Mouse (Mus musculus) layer of hippocampus, adult 9-11 months (tissue): Measurements from ENCODE around the gene Enpp1.
"Not testable (repeated sequence)": the region's sequence is repeated elsewhere in the genome, so short reads cannot be mapped to it uniquely, and the experiment has no call there.

Source experiments
- DNase-seq: peaks from one replicate; pipeline ENCODE4 v3.0.0; 2022

Enpp1 gene

DNA sequence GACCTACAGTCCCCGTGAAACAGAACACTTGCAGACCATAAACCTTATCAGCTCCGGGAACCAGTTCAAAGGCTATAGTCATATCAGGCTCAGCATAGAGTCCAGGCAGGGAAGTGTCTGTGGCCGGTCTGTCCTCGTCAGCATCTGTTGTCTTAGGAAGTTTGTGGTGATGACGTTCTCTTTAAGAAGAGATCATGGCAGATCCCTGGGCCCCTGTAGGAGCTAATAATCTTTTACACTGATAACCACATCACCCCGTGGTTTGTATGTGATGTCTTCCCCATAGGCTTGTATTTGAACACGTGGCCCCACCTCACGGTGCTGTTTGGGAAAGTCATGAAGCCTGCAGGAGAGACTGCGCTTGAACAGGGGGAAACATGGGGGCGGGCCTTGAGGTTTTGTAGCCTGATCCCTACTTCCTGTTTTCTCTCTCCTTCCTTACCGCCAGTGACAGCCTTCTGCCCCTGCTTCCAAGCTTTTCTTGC, 76.6 kb downstream of the Enpp1 start:
- peak; percentile 18 for DNase-seq

DNA sequence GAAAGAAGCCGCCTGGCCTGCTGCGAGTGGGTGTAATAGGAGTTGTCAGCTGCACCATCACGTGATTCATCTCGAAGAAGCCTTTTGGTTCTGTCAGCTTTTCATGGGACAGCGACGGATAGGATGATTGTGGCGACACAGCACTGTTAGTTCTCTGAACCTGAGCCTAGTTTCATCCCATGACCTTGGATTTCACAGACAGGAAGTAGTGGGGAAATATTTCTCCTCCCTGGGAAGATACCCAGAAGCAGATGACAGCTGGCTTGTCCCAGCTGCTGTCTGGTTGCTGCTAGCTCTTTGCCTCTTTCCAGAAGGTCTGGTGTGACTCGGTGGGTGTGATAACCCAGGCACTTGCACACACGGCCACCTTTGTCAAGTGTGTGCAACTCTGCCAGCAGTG, 77.7 kb downstream of the Enpp1 start:
- peak; percentile 53 for DNase-seq

DNA sequence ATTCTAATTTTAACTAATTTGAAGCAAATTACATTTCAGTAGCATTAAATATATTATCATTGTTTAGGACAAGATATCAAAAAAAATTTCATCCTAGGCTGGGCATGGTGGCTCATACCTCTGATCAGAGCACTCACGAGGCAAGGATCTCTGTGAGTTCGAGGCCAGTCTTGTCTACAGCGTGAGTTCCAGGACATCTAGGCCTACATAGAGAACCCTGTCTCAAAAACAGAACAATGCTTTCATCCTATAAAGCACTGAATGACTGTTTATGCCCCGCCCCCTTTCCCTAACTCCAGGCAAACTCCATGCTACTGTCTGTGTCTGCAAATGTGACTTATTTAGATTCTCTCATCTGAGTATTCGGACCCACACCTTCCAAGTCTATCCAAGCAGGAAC, 80.8 kb downstream of the Enpp1 start:
- DNase-seq, result no peak

DNA sequence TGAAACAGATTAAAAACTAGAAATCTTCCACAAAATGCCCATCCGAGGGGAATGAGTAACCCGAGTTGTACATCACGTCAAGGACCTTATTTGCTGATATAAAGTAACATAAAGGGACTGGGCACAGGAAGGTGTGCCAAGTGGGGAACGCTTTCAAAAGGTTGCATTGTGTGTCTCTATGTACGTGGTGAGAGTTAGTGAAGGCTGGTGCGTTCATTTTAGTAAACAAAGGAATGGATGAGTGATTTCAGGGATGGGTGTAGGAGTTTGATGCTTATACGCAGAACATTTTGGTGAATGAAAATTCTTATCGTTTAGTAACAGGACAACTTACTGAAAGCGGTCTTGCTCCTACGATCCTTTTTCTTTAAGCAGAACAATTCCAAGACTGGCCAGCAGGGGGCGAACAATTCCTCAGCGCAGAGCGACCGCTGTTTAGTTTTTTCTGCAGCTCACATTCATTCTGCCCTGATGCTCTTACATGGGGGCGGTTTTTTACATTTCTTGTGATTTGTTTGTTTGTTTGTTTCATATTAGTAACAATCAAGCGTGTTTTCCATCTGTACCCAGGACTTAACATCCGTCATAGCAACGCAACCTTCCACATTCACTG, 81.4 kb downstream of the Enpp1 start:
- DNase-seq, result peak; percentile 17

DNA sequence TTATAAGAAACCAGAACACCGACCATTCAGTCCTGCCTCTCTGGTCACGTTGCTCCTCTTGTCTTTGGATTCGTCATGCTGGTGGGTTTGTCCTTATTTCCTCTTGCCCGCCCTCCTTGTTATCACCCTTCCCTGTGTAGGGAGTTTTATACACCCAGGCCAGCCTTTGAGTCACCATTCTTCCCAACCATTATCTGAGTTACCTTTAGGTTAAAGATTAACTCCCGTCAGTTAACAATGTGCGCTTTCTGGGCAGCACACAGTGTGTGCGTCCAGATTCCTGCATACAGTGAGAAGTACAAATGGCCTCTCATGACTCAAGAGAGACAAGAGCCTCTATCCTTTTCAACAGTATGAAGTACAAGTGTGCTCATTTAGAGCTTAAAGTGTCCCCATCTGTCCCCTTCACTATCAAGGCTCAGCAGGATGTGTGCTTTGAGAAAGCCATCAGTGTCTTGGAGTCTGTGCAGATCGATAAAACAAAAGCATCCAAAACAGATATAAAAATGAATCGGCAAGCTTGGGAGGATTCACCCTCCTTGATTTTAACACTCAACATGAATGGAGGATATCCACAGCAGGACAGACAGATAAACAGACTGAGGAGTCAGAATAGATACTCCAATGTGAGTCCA, 82.8 kb downstream of the Enpp1 start:
- no peak for DNase-seq

DNA sequence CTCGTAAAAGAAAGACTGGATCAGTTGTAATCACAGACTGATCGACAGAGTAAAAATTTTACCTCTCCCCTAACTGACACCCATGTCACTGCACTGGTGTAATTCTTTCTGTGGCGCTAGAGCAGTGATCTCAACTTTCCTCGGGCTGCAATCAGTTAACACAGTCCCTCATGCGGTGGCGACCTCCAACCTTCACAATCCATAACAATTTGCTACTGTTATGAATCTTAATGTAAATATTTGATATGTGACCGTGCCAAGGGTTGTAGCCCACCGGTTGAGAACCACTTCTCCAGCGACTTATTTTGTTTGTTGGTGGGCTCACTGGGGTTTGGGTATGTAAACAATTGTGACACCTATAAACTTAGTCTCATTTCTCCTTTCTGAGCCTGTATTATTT, 83.5 kb downstream of the Enpp1 start:
- no peak for DNase-seq

DNA sequence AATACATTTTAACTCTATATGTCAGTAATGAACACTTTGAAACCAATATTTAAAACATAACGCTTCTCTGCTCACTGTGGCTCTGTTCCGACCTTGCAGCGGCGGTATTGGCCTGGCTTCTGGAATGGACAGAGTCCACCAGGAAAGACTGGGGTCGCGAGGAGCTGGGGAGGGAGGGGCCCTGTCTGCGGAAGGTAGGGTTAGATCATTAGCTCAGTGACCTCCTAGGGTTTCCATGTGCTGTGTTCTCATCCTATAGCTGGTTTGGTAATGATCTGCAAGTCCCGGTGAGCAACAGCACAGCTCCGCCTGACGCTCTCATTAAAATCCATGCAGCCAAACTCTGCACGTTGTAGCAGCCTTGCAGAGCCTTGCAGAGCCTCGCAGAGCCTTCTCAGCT, 84.7 kb downstream of the Enpp1 start:
- no peak for DNase-seq

DNA sequence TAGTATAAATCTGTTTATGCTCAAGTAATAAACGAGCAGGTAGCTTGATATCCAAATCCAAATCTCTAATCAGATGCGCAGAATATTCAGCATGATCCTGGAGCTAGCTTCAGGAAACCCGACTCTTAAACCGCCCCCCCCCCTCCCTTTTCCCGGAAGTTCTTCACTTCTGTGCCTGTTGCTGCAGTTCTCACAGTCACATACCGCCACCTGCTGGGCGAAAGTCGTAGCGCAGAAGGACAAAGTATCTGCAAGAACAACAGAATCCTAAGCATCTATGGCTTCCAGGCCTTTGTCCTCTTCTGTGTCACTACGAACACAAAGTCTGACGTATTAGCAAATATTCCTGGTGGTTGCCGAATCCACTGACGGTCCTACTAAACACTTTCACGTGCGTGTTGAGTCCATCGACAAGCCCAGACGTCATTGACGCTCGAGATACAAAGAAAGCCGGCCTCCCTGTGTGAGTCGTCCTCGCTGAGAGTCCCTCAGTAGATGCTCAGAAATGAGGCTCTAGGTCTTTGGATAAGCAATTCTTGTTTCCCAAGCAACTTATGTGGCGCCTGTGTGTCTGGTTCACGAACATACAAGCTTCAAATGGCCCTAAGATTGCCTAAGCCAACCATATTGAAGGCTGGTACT, 86.8 kb downstream of the Enpp1 start:
- peak; percentile 77 for DNase-seq

DNA sequence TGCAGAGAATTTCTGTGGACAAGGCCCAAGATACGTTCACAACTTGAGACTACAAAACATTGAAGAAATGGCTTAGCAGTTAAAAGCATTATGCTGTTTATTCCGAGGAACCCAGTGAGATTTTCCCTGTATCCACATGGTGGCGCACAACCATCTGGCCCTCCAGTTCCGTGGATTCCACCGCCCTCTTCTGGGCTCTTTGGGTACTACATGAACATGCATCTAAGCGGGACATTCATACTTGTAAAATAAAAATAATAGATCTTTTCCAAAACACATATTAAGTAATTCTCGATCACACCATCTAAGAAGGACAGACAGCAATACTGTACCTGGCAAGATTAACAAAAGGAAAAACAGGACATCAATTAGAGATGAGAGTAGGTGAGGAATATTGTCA, 89.4 kb downstream of the Enpp1 start:
- no peak for DNase-seq

DNA sequence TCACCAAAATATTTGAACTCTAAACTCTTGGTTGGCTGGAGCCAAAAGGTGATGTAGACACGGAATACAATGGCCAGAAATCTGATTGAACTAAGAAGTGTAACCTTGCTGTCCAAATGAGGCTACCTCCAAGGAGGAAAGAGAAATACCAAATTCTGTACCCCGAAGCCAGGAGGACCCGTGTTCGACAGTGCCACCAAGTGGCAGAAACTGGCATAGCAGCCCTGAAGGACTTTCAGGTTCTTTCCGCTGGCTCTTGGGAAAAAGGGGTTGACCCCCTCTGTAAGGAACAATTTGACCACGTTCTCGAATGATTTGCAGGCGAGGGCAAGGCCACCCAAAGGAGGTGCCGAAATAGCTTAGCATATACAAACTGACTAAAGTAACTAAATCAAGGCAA, 90.4 kb downstream of the Enpp1 start:
- no peak for DNase-seq

DNA sequence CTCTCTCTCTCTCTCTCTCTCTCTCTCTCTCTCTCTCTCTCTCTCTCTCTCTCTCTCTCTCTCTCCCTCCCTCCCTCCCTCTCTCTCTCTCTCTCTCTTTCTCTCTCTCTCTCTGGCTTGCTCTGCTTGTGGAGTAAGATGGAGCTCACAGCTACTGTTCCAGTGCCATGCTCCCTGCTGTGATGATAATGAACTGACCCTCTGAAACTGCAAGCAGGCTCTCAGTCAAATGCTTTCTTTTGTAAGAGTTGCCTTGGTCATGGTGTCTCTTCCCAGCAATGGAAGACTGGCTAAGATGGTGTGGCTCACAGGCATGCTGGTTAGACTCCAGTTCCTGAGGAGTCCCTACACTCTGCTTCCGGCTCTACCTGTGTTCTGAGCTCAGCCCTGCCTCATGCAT, 95.4 kb downstream of the Enpp1 start:
- DNase-seq, result not testable (repeated sequence)

DNA sequence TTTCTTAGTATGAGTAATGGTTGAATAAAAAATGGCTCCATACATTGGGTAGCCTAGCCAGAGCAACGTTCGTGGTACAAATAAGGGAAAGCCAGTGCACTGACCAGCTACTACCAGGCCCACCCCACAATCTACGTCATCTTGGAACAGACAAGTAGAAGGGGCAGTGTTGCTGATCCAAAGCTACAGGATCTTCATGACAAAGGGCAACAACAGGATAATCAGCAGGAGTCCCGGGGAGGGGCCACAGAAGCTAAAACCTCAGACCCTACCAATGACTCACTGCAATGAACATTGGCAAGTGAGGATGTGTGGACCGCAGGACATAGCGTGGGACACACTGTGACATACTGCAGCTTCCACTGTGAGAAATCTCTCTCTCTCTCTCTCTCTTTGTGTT, 96.2 kb downstream of the Enpp1 start:
- DNase-seq, result no peak

DNA sequence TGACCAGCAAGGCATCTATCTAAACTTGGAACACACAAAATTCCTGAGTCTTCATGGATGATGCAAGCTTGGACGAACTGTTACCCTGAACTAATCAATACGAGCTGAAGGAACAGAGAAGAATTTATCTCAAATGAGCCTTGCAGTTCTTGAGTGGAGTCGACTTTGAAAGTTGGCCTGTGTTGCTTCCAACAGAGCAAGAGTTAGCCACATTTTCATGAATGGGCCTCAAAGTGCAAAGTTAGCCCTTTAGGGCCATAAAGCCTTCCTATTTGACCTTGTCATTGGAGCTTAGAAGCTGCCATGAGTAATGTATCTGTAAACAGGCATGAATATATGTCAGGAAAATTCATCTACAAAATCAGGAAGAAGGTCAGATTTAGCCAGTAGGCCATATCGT, 97.2 kb downstream of the Enpp1 start:
- no peak for DNase-seq

DNA sequence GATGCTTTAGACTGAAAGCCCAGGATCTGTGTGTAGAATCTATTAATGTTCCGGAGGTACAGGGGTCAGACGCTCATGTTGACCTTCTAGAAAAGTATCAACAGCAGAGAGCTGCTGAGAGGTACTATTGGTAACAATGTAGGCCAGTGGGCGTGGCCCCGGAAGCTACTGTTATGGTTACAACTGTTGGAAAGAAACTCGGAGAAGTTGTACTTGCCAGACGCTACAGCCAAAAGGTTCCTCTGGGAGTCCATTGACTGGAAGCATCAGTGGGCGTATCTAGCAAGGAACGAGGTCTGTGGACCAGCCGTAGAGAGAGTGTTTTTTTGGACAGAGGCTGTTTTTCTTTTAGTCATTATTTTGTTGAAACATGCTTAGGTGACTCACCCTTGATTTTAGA, 102.2 kb downstream of the Enpp1 start:
- no peak for DNase-seq

DNA sequence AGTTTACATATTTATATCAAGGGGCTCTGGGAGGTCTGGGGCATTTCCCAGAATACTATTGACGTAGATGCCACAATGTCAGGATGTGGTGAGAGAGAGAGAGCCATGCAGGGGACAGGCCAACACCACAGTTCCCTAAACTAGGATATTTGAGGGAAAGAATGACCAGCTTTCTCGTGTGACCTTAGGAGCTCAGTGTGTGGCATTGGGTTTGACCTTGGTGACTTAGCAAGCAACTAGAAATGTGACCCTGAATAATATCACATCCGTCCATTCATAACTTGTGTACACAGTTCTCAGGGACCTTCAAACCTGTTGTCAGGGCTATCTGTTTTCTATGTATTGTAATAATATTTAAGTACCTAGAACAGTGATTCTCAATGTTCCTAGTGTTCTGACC, 102.8 kb downstream of the Enpp1 start:
- DNase-seq, result no peak

DNA sequence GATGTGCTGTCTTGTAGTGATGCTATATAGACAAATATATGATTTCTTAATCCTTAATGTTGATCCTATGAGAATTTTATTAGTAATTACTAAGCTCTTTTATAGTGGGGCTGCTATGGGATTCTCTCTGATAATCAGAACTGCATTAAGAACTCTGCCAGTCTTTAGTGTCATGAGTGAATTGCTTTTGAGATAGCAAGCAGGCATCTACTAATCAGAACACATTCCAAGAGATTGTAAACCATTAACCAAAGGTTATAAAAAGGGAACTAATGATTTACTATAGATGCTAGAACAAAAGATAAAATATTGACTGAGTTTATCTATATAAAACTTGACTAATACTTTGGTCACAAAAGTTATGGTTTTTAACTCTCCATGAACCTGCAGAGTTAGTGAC, 108.2 kb downstream of the Enpp1 start:
- DNase-seq, result no peak

DNA sequence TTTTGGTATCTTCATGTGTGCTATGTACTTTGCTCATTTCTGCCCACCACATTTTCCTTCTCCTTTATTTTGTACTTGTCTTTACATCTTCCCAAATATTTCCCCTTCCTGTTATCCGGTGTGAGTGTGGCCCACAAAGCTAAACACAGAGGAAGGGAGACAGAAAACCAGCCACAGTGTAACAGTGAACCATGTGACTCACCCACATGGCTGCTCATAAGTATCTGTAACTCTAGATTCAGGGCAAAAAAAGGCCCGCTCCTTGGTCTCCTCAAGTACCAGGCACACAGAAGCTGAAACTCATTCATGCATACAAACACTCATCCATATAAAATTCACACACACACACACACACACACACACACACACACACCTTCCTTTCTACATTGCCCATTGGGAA, 108.9 kb downstream of the Enpp1 start:
- DNase-seq, result no peak

DNA sequence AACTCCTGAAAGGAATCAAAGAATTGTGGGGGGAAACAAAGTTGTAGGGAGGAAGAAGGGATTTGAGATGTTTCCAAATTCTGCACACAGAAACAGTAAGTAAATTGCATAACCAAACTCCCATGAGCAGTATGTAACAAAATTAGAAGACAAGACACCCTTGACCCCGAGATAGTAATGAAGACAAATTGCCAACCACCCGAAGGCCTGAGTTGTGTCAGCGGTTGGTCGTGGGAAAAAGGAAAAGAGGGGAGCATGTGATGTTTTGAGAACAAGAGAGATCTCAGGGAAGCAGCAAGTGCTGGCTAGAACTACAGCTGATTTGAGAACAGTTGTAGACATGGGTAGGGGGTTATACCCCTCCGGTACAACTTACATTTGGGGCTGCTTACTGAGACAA, 112.2 kb downstream of the Enpp1 start:
- DNase-seq, result no peak

DNA sequence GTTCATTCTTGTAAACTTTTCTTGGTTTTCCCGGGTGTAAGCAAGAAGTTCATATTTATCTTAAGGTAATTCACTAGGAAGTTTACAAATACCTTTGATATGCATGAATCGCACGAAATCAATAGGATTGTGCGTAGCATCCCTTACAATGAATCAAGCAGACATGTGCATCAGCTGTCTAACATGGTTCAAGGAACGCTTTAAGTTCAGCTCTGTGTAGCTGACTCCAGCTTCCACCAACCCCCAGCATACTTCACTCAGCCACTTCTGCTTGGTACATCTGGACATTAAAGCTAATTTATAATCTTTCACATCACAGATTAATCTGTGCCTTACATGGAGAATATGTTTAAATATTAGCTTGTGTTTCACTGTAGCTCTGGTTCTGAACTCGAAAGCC, 113.3 kb downstream of the Enpp1 start:
- no peak for DNase-seq

DNA sequence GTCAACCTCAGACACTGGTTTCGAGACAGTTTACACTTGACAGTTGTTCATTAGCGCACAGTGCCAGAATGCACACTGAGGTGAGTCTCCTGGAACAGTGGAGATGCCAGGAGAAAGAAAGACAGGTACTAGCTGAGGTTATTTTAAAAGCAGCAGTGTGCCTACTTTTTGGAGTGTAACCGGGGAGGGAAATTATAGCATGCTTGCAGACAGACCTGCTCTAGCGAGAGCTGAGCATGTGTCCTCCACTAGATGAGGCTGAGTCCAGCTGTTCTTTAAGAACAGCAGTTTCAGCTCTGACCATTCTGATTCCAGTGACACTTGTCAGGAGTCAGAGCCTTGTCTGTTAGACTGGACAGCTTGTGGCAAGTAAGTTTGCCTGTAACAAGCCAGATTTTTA, 114.2 kb downstream of the Enpp1 start:
- no peak for DNase-seq

DNA sequence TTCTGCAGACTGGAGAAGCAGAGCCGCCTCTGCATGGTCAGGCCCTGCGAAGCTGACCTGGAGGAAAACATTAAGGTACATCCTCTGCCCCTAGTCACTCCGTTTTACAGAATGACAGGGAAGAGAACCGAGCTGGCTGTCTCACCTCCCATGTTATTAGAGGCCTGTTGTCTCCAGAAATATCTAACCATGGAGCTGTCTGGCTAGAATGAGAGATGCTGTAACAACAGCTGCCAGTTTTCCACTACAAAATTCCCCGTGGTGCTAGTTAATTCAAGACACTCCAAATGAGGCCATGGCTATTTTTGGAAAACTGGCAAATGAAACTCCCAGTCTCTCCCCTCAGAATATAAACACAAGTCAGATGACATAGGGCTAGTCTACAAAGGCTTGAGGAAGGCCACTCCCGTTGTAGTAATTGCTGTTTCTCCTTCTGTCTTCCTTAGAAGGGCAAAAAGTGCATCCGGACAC, 115.1 kb downstream of the Enpp1 start:
- no peak for DNase-seq

DNA sequence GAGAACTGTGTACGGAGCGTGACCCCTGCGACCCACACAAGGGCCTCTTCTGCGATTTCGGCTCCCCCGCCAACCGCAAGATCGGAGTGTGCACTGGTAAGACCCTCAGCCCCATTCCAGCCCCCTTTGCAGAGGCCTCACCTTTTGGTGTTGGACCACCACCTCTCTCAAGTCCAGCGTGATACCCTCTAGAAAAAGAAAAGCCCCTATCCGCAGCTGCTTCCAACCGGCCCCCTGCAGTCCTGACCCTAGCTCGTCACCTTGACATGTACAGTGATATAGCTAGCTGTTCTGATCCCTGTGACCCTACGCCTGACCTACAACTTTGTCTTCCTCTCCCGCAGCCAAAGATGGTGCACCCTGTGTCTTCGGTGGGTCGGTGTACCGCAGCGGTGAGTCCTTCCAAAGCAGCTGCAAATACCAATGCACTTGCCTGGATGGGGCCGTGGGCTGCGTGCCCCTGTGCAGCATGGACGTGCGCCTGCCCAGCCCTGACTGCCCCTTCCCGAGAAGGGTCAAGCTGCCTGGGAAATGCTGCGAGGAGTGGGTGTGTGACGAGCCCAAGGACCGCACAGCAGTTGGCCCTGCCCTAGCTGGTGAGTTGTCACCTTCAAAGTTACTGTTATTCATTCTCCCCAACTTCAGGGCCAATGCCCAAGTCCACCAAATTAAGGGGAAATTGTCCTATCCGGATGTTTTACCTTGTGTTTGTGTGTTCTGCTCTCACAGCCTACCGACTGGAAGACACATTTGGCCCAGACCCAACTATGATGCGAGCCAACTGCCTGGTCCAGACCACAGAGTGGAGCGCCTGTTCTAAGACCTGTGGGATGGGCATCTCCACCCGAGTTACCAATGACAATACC, 115.7 kb downstream of the Enpp1 start:
- DNase-seq, result no peak

DNA sequence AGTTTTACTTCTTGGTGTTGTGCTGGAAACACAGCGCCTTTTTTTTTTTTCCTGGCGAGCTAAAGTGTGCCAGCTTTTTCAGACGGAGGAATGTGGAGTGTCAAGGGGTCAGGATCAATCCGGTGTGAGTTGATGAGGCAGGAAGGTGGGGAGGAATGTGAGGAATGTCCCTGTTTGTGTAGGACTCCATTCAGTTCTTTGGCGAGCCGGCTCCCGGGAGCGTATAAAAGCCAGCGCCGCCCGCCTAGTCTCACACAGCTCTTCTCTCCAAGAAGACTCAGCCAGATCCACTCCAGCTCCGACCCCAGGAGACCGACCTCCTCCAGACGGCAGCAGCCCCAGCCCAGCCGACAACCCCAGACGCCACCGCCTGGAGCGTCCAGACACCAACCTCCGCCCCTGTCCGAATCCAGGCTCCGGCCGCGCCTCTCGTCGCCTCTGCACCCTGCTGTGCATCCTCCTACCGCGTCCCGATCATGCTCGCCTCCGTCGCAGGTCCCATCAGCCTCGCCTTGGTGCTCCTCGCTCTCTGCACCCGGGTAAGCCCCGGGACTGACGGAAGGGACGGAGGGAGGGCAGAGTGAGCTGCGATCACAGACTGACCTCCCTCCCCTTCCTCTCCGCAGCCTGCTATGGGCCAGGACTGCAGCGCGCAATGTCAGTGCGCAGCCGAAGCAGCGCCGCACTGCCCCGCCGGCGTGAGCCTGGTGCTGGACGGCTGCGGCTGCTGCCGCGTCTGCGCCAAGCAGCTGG, 116.5 kb downstream of the Enpp1 start, which contains the start of gene Ccn2:
Gene Ccn2, plus strand, starts transcription at position 193 of the 753 bp plus-strand sequence.
- peak; percentile 10 for DNase-seq
